Mouse (Mus musculus) spleen, adult 2 months (tissue): Measurements from ENCODE around the gene Grk2.

Experiments
- CTCF ChIP-seq: fragments of 200-500 bp; IDR thresholded peaks from 2 replicates; pipeline ENCODE4 v1.5.1; 2011; ENCODE audit warnings: mild to moderate bottlenecking, inconsistent platforms; ENCODE audit not compliant: insufficient read depth, insufficient read length, insufficient replicate concordance; ENCODE audit errors: extremely low read depth
- POLR2A ChIP-seq: fragments of 200-500 bp; IDR thresholded peaks from 2 replicates; pipeline ENCODE4 v1.6.1; 2011; ENCODE audit warnings: low read depth, low read length, inconsistent platforms

DNA sequence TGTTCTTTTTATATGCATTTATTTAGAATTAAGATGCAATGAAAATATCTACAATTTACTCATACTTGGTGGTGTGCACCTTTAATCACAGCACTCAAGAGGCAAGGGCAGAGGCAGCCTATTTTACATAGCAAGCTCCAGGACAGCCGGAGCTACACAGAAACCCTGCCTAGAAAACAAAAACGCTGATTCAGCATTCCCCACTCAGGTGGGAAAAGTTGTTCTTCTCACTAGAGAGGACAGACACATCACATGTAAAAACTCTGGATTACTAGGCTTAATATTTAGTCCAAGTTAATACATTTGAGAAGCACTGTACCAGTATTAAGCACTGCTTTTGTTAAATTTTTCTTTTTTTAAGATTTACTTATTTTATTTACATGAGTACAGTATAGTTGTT is 43.4 kb upstream of the Grk2 start:
- TF ChIP-seq CTCF, result no peak
- TF ChIP-seq POLR2A, result no peak
